Mouse (Mus musculus): ENCODE results near the gene Elf2. TPM values are rescaled to one million over a fixed set of nuclear protein-coding genes. Genes with fewer than 3 reads are reported as not detected.

The Elf2 gene
- polyA plus RNA-seq, 1 experiment from 2014 or later: 35.4 TPM

GRCm38 (mm10) chr3:51252223-51252622 is 88.2 kb downstream of the Elf2 start:
- H3K36me3 ChIP-seq: peaks cover 100% of the 10 kb centered on the region
- H3K4me1 ChIP-seq (replicated peaks): no peaks in the 10 kb centered on the region
- 100% methylated on average over 1 of the region's 1 CpGs for WGBS
- H3K4me3 ChIP-seq: no peak overlapping the region
- no peaks in the 10 kb centered on the region for H3K27me3 ChIP-seq (ENCODE audit: insufficient read depth, poor library complexity, severe bottlenecking)
- DNase-seq (ENCODE audit: low spot score): no peak
- H3K9me3 ChIP-seq: no peaks in the 10 kb centered on the region
- no peak overlapping the region for H3K27ac ChIP-seq

GRCm38 (mm10) chr3:51251057-51251456 is 89.4 kb downstream of the Elf2 start:
- no peaks in the 10 kb centered on the region for H3K9me3 ChIP-seq
- H3K27ac ChIP-seq: no peak overlapping the region
- no peaks in the 10 kb centered on the region for H3K27me3 ChIP-seq (ENCODE audit: insufficient read depth, poor library complexity, severe bottlenecking)
- H3K4me1 ChIP-seq (replicated peaks): no peaks in the 10 kb centered on the region
- WGBS: 89% methylated on average over 5 of the region's 5 CpGs
- H3K4me3 ChIP-seq: no peak overlapping the region
- DNase-seq (ENCODE audit: low spot score): no peak
- H3K36me3 ChIP-seq: peaks cover 96% of the 10 kb centered on the region

- 96% methylated on average over 13 of the region's 13 CpGs for WGBS
- H3K36me3 ChIP-seq: peaks cover 94% of the 10 kb centered on the region
Observed at GRCm38 (mm10) chr3:51249866-51250265, 90.6 kb downstream of the Elf2 start.

GRCm38 (mm10) chr3:51249460-51249859 is 91.0 kb downstream of the Elf2 start:
- Histone ChIP-seq H3K4me1 (replicated peaks) (no peaks in the 10 kb centered on the region), H3K27ac (no peak overlapping the region), H3K4me3 (no peak overlapping the region), H3K27me3 (ENCODE audit: insufficient read depth, poor library complexity, severe bottlenecking) (no peaks in the 10 kb centered on the region), H3K9me3 (no peaks in the 10 kb centered on the region), H3K36me3 (peaks cover 90% of the 10 kb centered on the region)
- 91% methylated on average over 11 of the region's 11 CpGs for WGBS
- DNase-seq (ENCODE audit: low spot score): no peak

More at GRCm38 (mm10) chr3:51249866-51250265, 90.6 kb downstream of the Elf2 start:
- H3K9me3 ChIP-seq: no peaks in the 10 kb centered on the region
- no peak overlapping the region for H3K27ac ChIP-seq
- H3K4me1 ChIP-seq (replicated peaks): no peaks in the 10 kb centered on the region
- H3K27me3 ChIP-seq (ENCODE audit: insufficient read depth, poor library complexity, severe bottlenecking): no peaks in the 10 kb centered on the region
- no peak for DNase-seq (ENCODE audit: low spot score)
- H3K4me3 ChIP-seq: no peak overlapping the region

- Histone ChIP-seq H3K27ac (no peak overlapping the region), H3K4me1 (replicated peaks) (no peaks in the 10 kb centered on the region), H3K27me3 (ENCODE audit: insufficient read depth, poor library complexity, severe bottlenecking) (no peaks in the 10 kb centered on the region), H3K4me3 (no peak overlapping the region), H3K9me3 (no peaks in the 10 kb centered on the region), H3K36me3 (peaks cover 81% of the 10 kb centered on the region)
- WGBS: 95% methylated on average over 6 of the region's 6 CpGs
- DNase-seq (ENCODE audit: low spot score): no peak
Observed at GRCm38 (mm10) chr3:51248600-51248999, 91.9 kb downstream of the Elf2 start.

GRCm38 (mm10) chr3:51247704-51248103 is 92.8 kb downstream of the Elf2 start:
- no peaks in the 10 kb centered on the region for H3K9me3 ChIP-seq
- DNase-seq (ENCODE audit: low spot score): no peak
- H3K4me3 ChIP-seq: no peak overlapping the region
- no peak overlapping the region for H3K27ac ChIP-seq
- H3K27me3 ChIP-seq (ENCODE audit: insufficient read depth, poor library complexity, severe bottlenecking): no peaks in the 10 kb centered on the region
- WGBS: 86% methylated on average over 16 of the region's 16 CpGs
- peaks cover 72% of the 10 kb centered on the region for H3K36me3 ChIP-seq
- no peaks in the 10 kb centered on the region for H3K4me1 ChIP-seq (replicated peaks)

GRCm38 (mm10) chr3:51239541-51239940 is 100.9 kb downstream of the Elf2 start:
- Histone ChIP-seq H3K36me3 (peaks cover 13% of the 10 kb centered on the region), H3K27me3 (ENCODE audit: insufficient read depth, poor library complexity, severe bottlenecking) (no peaks in the 10 kb centered on the region), H3K9me3 (no peaks in the 10 kb centered on the region), H3K4me3 (no peak overlapping the region), H3K27ac (no peak overlapping the region), H3K4me1 (replicated peaks) (peaks cover 6% of the 10 kb centered on the region; the same call in 1 of the 2 replicates)
- no peak for DNase-seq (ENCODE audit: low spot score)
- WGBS: 95% methylated on average over 3 of the region's 3 CpGs

GRCm38 (mm10) chr3:51238515-51238914 is 101.9 kb downstream of the Elf2 start:
- H3K36me3 ChIP-seq: peaks cover 13% of the 10 kb centered on the region
- H3K4me1 ChIP-seq (replicated peaks): peaks cover 16% of the 10 kb centered on the region
- H3K9me3 ChIP-seq: no peaks in the 10 kb centered on the region
- 91% methylated on average over 7 of the region's 7 CpGs for WGBS
- no peak overlapping the region for H3K27ac ChIP-seq
- no peaks in the 10 kb centered on the region for H3K27me3 ChIP-seq (ENCODE audit: insufficient read depth, poor library complexity, severe bottlenecking)
- no peak for DNase-seq (ENCODE audit: low spot score)
- H3K4me3 ChIP-seq: no peak overlapping the region

- DNase-seq (ENCODE audit: low spot score): no peak
- Histone ChIP-seq H3K4me3 (no peak overlapping the region), H3K27ac (peak overlapping the region; percentile 67), H3K4me1 (replicated peaks) (peaks cover 16% of the 10 kb centered on the region), H3K27me3 (ENCODE audit: insufficient read depth, poor library complexity, severe bottlenecking) (no peaks in the 10 kb centered on the region), H3K36me3 (peaks cover 12% of the 10 kb centered on the region), H3K9me3 (no peaks in the 10 kb centered on the region)
- 88% methylated on average over 5 of the region's 5 CpGs for WGBS
Observed at GRCm38 (mm10) chr3:51234752-51235055, 105.8 kb downstream of the Elf2 start.

GRCm38 (mm10) chr3:51233918-51234751 is 106.3 kb downstream of the Elf2 start:
- H3K4me3 ChIP-seq: no peak overlapping the region
- H3K4me1 ChIP-seq (replicated peaks): peaks cover 16% of the 10 kb centered on the region
- no peaks in the 10 kb centered on the region for H3K9me3 ChIP-seq
- WGBS: 57% methylated on average over 13 of the region's 13 CpGs
- H3K27me3 ChIP-seq (ENCODE audit: insufficient read depth, poor library complexity, severe bottlenecking): no peaks in the 10 kb centered on the region
- H3K36me3 ChIP-seq: 0 out of 2 replicates have a peak, but pooled peaks cover 6% of the 10 kb centered on the region
- peak overlapping the region; percentile 67 for H3K27ac ChIP-seq
- DNase-seq (ENCODE audit: low spot score): peak; percentile 87

- Histone ChIP-seq H3K9me3 (no peaks in the 10 kb centered on the region), H3K27ac (no peak overlapping the region), H3K4me3 (no peak overlapping the region), H3K27me3 (ENCODE audit: insufficient read depth, poor library complexity, severe bottlenecking) (no peaks in the 10 kb centered on the region), H3K4me1 (replicated peaks) (peaks cover 21% of the 10 kb centered on the region), H3K36me3 (0 out of 2 replicates have a peak, but pooled peaks cover 3% of the 10 kb centered on the region)
- DNase-seq (ENCODE audit: low spot score): no peak
- WGBS: 75% methylated on average over 5 of the region's 5 CpGs
Observed at GRCm38 (mm10) chr3:51233474-51233873, 107.0 kb downstream of the Elf2 start.

- peaks cover 22% of the 10 kb centered on the region for H3K4me1 ChIP-seq (replicated peaks)
- H3K9me3 ChIP-seq: no peaks in the 10 kb centered on the region
- DNase-seq (ENCODE audit: low spot score): no peak
- no peaks in the 10 kb centered on the region for H3K27me3 ChIP-seq (ENCODE audit: insufficient read depth, poor library complexity, severe bottlenecking)
- H3K4me3 ChIP-seq: no peak overlapping the region
- 94% methylated on average over 3 of the region's 3 CpGs for WGBS
- H3K27ac ChIP-seq: no peak overlapping the region
- H3K36me3 ChIP-seq: no peaks in the 10 kb centered on the region
Observed at GRCm38 (mm10) chr3:51232205-51232910, 108.1 kb downstream of the Elf2 start.

- Histone ChIP-seq H3K4me3 (no peak overlapping the region), H3K27me3 (ENCODE audit: insufficient read depth, poor library complexity, severe bottlenecking) (no peaks in the 10 kb centered on the region), H3K36me3 (no peaks in the 10 kb centered on the region), H3K9me3 (no peaks in the 10 kb centered on the region), H3K27ac (0 out of 2 replicates have a peak overlapping the region, but pooled peaks have one; percentile 5), H3K4me1 (replicated peaks) (peaks cover 30% of the 10 kb centered on the region)
- no peak for DNase-seq (ENCODE audit: low spot score)
- 72% methylated on average over 3 of the region's 3 CpGs for WGBS
Observed at GRCm38 (mm10) chr3:51231499-51231898, 109.0 kb downstream of the Elf2 start.
